ENCODE assay signal across 19 mouse cellular contexts in the genomic region with DNA sequence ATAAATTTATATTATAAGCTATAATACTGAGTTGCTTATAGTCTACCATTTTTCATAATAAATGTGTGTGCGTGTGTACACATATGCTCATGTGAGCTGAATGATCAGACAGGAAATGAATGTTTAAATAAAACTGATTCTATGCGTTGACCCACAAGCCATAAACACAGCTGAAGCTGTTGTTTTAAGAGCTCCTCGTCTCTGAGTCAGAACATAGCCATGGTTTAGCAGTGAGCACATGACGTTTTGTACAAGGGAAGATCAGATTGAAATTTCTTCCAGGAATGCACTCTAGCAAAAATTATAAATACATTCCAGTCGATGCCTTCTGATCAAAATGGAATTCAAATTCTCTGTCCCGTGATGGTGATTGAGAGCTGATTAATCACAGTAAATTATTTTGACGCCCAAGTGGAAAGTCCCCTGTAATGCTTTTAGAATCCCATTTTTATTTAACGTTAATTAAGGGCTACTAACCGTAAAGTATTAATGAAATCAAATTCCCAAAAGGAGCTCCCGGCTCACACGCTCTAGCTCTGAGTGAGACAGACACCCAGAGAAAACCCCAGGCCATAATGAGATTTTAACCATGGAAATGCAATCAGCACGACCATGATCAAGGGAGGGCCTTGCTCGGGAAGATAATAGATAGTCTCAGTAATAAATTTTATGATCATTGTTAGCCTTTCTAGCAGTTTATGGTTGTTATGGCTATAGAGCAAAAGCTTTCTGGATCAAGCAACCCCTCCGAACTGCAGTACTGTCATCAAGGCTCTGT.
DNase-seq lines count a peak whose midpoint lies in the region; ATAC-seq and TF ChIP-seq lines count a peak whose summit lies in the region.
"Had no signal": no experiment of that assay in that cellular context is flagged by ENCODE, and none has a peak within 500 bp of the region (broad histone marks: within the 10 kb centered on the region; RNA-seq: fewer than 3 reads in every experiment).

No protein-coding gene starts in this region.

- H3K27me3 ChIP-seq in lung, embryonic 14.5 days (ENCODE audit: insufficient read depth, low read length) = no peaks in the 10 kb centered on the region
- no peaks in the 10 kb centered on the region for H3K27me3 ChIP-seq in hindbrain, postnatal 0 days (ENCODE audit: insufficient read depth, low read length)
- H3K27me3 ChIP-seq in midbrain, postnatal 0 days (ENCODE audit: insufficient read depth, low read length) = no peaks in the 10 kb centered on the region
- H3K27me3 ChIP-seq: limb, embryonic 12.5 days; liver, embryonic 12.5 days had no signal

- 51% methylated on average over 14 of the region's 14 CpGs for WGBS in lung, embryonic 14.5 days
- 42% methylated on average over 14 of the region's 14 CpGs for WGBS in hindbrain, postnatal 0 days
- WGBS in midbrain, postnatal 0 days = 41% methylated on average over 14 of the region's 14 CpGs

- no peaks in the 10 kb centered on the region for H3K4me1 ChIP-seq in lung, embryonic 14.5 days (ENCODE audit: insufficient read depth)
- H3K4me1 ChIP-seq in hindbrain, postnatal 0 days (ENCODE audit: insufficient read depth, low read length) = no peaks in the 10 kb centered on the region
- no peaks in the 10 kb centered on the region for H3K4me1 ChIP-seq in midbrain, postnatal 0 days (ENCODE audit: insufficient read depth, low read length)

- no peak overlapping the region for H3K4me3 ChIP-seq in lung, embryonic 14.5 days (ENCODE audit: low read depth, low read length)
- no peak overlapping the region for H3K4me3 ChIP-seq in hindbrain, postnatal 0 days (ENCODE audit: low read length)
- H3K4me3 ChIP-seq in midbrain, postnatal 0 days (ENCODE audit: low read depth, low read length) = no peak overlapping the region
- H3K4me3 ChIP-seq: forebrain, embryonic 10.5 days; limb, embryonic 12.5 days; liver, embryonic 12.5 days had no signal

- ATAC-seq in lung, embryonic 14.5 days (ENCODE audit: insufficient read depth) = no peak
- ATAC-seq in hindbrain, postnatal 0 days = no peak
- ATAC-seq in midbrain, postnatal 0 days (ENCODE audit: low FRiP score) = no peak
- ATAC-seq: forebrain, postnatal 0 days; liver, embryonic 12.5 days had no signal

- DNase-seq in lung, embryonic 14.5 days = peak; percentile 47
- DNase-seq in lung, postnatal 14 days = no peak
- DNase-seq in NIH3T3 (ENCODE audit: low read depth) = peak; percentile 55
- peak; percentile 24 for DNase-seq in hindbrain, postnatal 0 days (ENCODE audit: low spot score)
- peak; percentile 44 for DNase-seq in midbrain, postnatal 0 days (ENCODE audit: low spot score)
- no peak for DNase-seq in cerebellum, adult 11 months
- DNase-seq in urinary bladder, postnatal 10 days (ENCODE audit: low spot score) = no peak
- no peak for DNase-seq in thymus, postnatal 0 days (ENCODE audit: low spot score)
- DNase-seq: cerebellum, adult 9-11 months; forebrain, postnatal 0 days; heart, postnatal 10 days; lung, adult 2 months; spleen, adult 18-20 months; thymus, adult 2 months had no signal

- no peak overlapping the region for H3K27ac ChIP-seq in lung, embryonic 14.5 days (ENCODE audit: low read depth)
- H3K27ac ChIP-seq in hindbrain, postnatal 0 days = no peak overlapping the region
- no peak overlapping the region for H3K27ac ChIP-seq in midbrain, postnatal 0 days (ENCODE audit: low read depth, low read length)
- H3K27ac ChIP-seq: forebrain, embryonic 10.5 days; limb, embryonic 12.5 days; liver, embryonic 12.5 days; macrophage had no signal

- no peak for TF ChIP-seq CTCF in lung, embryonic 14.5 days (IDR thresholded peaks at IDR 0.05; ENCODE audit: low read depth)
- no peak for TF ChIP-seq CTCF in hindbrain, postnatal 0 days (IDR thresholded peaks at IDR 0.05; ENCODE audit: low read depth)
- no peak for TF ChIP-seq CTCF in midbrain, postnatal 0 days (IDR thresholded peaks at IDR 0.05)

- no peaks in the 10 kb centered on the region for H3K9me3 ChIP-seq in lung, embryonic 14.5 days (ENCODE audit: low read depth, low read length)
- no peaks in the 10 kb centered on the region for H3K9me3 ChIP-seq in hindbrain, postnatal 0 days (ENCODE audit: low read length)
- H3K9me3 ChIP-seq in midbrain, postnatal 0 days (ENCODE audit: low read length) = no peaks in the 10 kb centered on the region
- H3K9me3 ChIP-seq: forebrain, embryonic 10.5 days; limb, embryonic 12.5 days; liver, embryonic 12.5 days had no signal

- H3K4me2 ChIP-seq in lung, embryonic 14.5 days = no peak overlapping the region
- no peak overlapping the region for H3K4me2 ChIP-seq in hindbrain, postnatal 0 days (ENCODE audit: low read depth, low read length)
- H3K4me2 ChIP-seq in midbrain, postnatal 0 days (ENCODE audit: low read depth, low read length, poor library complexity, severe bottlenecking) = no peak overlapping the region
- H3K4me2 ChIP-seq: heart, embryonic 11.5 days; limb, embryonic 12.5 days; liver, embryonic 12.5 days had no signal

- H3K36me3 ChIP-seq in lung, embryonic 14.5 days (ENCODE audit: insufficient read depth) = no peaks in the 10 kb centered on the region
- no peaks in the 10 kb centered on the region for H3K36me3 ChIP-seq in hindbrain, postnatal 0 days (ENCODE audit: insufficient read depth, low read length)
- H3K36me3 ChIP-seq in midbrain, postnatal 0 days (ENCODE audit: insufficient read depth, low read length) = no peaks in the 10 kb centered on the region
- H3K36me3 ChIP-seq: forebrain, embryonic 10.5 days; limb, embryonic 12.5 days; liver, embryonic 12.5 days had no signal

- H3K9ac ChIP-seq in lung, embryonic 14.5 days = no peak overlapping the region
- no peak overlapping the region for H3K9ac ChIP-seq in hindbrain, postnatal 0 days (replicated peaks; ENCODE audit: low read length)
- no peak overlapping the region for H3K9ac ChIP-seq in midbrain, postnatal 0 days (replicated peaks; ENCODE audit: low read length, poor library complexity, severe bottlenecking)
- H3K9ac ChIP-seq: forebrain, postnatal 0 days; limb, embryonic 12.5 days; liver, embryonic 12.5 days had no signal

Comparison
In these comparisons a context has a peak if more than half of its experiments do, and no peak if none do; other contexts are left out.
1. DNase-seq: peak in lung, embryonic 14.5 days (single experiment), NIH3T3 (single experiment), hindbrain, postnatal 0 days (single experiment) and midbrain, postnatal 0 days (single experiment); none in lung, postnatal 14 days (single experiment), cerebellum, adult 11 months (single experiment), urinary bladder, postnatal 10 days (single experiment) and thymus, postnatal 0 days (single experiment).